ENCODE assay signal across 17 mouse cellular contexts in the genomic region with DNA sequence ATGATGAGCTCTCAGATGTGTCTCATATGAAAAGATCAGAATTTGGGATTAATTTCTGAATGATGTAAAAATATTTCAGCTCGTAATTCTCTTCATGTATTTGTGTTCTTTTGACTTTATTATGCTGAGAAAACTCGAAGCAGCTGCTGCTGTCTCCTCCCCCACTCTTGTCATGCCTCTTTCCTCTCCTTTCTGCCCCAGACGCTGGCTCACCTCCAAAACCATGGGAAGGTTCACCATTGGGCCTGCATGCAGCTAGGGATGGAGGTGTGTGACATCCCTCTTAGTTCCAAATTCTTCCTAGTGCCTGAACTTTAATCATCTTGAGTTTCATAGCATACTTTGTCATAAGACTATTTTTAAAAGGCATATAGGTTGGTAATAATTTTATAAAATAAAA.
"Had no signal": no experiment of that assay in that cellular context is flagged by ENCODE, and none has a peak within 500 bp of the region (broad histone marks: within the 10 kb centered on the region; RNA-seq: fewer than 3 reads in every experiment).

No protein-coding gene starts in this region.

- H3K27ac ChIP-seq: intestine, embryonic 15.5 days; layer of hippocampus, adult 2 months; limb, embryonic 13.5 days; liver, embryonic 15.5 days; macrophage; midbrain, embryonic 15.5 days; stomach, embryonic 15.5 days had no signal

- H3K4me3 ChIP-seq: intestine, embryonic 15.5 days; layer of hippocampus, adult 2 months; limb, embryonic 13.5 days; liver, embryonic 15.5 days; megakaryocyte, embryonic 14.5 days; midbrain, embryonic 15.5 days; stomach, embryonic 15.5 days had no signal

- H3K36me3 ChIP-seq: intestine, embryonic 15.5 days; limb, embryonic 13.5 days; liver, embryonic 15.5 days; midbrain, embryonic 15.5 days; stomach, embryonic 15.5 days had no signal

- H3K27me3 ChIP-seq: intestine, embryonic 15.5 days; liver, embryonic 15.5 days; megakaryocyte, embryonic 14.5 days; stomach, embryonic 15.5 days had no signal

- H3K9me3 ChIP-seq: intestine, embryonic 15.5 days; limb, embryonic 13.5 days; liver, embryonic 15.5 days; megakaryocyte, embryonic 14.5 days; midbrain, embryonic 15.5 days; stomach, embryonic 15.5 days had no signal

- ATAC-seq: intestine, embryonic 15.5 days; midbrain, embryonic 15.5 days had no signal

- H3K4me2 ChIP-seq: intestine, embryonic 15.5 days; limb, embryonic 13.5 days; liver, embryonic 11.5 days; liver, embryonic 15.5 days; midbrain, embryonic 15.5 days; stomach, embryonic 15.5 days had no signal

- H3K9ac ChIP-seq: intestine, embryonic 15.5 days; limb, embryonic 13.5 days; liver, embryonic 15.5 days; midbrain, embryonic 15.5 days; stomach, embryonic 15.5 days had no signal

- H3K4me1 ChIP-seq: intestine, embryonic 15.5 days; liver, embryonic 15.5 days; midbrain, embryonic 15.5 days; stomach, embryonic 15.5 days had no signal

- DNase-seq: kidney, adult 18-20 months; kidney, postnatal 10 days; kidney, postnatal 4 days; lung, adult 2 months; lung, postnatal 14 days; right cerebral cortex, postnatal 14 days; thymus, adult 2 months; thymus, postnatal 25 days had no signal
